Mouse (Mus musculus) testis, adult 2 months (tissue): ENCODE measurements around the gene Tfeb.

ENCODE experiments used
- CTCF ChIP-seq: fragments of 200-500 bp; IDR thresholded peaks from 2 replicates; pipeline ENCODE4 v1.5.1; 2012; ENCODE audit warnings: low read depth, mild to moderate bottlenecking, inconsistent platforms, low read length, moderate library complexity; ENCODE audit not compliant: control insufficient read depth, insufficient read depth, insufficient replicate concordance
- POLR2A ChIP-seq: fragments of 200-500 bp; IDR thresholded peaks from 2 replicates; pipeline ENCODE4 v1.6.1; 2012; ENCODE audit warnings: low read depth, mild to moderate bottlenecking, inconsistent platforms, low read length, moderate library complexity; ENCODE audit not compliant: control insufficient read depth

DNA sequence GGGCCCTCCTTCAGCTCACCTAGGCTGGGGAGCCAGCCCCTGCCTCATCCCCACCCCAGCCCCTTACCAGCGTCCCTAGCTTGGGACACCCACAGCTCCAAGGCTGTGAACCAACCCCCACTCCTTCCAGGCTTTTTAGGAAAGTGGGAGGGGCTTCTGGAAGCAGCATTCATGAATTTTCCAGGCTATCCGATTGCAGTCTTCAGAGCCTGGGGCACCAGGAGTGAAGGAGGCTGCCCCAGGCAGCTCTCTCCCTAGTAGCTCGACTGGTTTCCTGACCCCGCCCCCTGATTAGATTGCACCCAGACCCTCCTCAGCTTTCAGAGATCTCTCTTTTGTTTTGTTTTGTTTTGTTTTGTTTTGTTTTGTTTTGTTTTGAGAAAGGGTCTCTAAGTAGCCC, 51.5 kb downstream of the Tfeb start:
- TF ChIP-seq CTCF: no peak
- no peak for TF ChIP-seq POLR2A
